Mouse (Mus musculus): ENCODE measurements at regions not wholly inside any gene's neighbourhood (a gene's known extent, or its start where the extent isn't known, plus 50 kb on each side); places are given as distances from the start of the nearest gene placed in this dataset.

DNA sequence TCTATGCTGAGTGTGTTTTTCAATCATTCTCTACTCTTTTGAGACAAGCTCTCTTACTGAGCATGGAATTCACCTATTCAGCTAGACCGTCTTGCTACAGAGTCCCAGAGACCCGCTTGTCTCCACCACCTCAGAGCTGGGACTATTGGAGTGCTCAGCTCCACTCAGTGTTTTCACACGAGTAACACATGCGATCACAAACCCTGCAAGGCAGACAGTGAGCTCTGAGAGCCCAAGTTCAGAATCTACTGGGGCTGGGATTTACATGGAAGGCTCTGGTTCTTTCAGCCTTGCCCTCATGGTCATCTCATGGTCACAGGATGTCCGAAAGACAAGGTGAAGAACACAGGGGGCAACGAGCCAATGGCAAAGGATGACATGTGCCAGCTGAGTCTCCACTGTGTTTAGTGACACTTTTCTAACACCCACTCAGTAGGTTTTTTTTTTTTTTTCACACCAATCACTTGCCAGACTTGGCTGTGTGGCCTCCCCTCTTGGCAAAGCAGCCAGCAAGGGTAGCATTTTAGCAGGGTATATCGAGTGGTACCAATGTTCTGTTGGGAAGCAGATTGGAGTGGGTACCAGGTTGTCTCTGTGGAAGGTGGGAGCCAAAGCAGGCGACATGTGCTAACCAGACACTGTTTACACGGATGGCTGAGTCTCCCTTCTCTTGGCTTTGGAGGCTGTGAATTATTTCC lies 51.2 kb upstream of the Gtsf1l start:
- peak; percentile 20 for DNase-seq

DNA sequence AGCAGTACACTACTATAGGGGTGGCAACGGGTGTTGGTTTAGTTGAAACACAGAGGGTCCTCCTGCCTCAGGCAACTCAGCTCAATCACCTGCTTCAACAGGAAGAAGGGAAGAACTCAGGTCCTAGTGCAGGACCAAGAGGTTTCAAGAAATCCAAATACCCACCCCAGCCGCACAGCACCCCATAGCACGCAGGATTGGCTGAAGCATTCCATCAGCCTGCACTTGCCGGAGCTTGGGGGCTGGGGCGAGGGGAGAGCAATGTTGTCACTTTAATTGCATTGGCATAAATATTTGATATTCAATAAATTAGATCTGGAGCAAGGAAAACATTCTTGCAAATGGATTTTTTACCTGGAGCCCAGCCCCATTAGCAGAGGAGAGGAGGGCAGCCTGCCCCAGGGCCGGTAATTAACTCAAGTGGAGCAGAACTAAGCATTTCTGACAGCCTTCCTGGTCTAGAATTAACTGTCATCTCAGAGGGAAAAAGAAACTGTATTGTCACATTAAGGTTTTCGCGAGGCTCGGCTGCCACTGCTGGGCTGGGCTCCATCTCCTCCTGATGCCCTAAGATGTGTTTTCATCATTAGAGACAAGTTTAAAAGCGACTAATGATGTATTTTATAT lies 55.2 kb upstream of the Gtsf1l start:
- no peak for DNase-seq

DNA sequence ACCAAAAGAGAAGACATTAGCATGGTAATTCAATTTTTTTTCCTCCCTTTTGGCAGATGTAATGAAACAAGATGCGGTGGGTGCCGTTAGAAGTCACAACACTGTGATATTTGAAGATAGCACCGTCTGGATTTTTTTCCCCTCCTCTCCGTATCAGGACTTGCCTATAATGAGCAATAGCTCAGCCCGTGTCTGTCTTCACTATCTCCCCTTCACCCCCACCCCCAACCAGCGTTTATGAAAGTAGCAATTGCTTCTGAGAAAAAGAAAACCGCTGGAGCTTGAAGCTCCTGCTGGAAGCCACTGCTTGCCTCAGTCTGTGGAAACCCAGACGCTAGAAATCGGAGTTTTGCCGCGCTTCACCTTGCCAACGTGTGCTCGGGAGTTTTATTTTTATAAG lies 55.8 kb upstream of the Gtsf1l start:
- DNase-seq, result no peak

DNA sequence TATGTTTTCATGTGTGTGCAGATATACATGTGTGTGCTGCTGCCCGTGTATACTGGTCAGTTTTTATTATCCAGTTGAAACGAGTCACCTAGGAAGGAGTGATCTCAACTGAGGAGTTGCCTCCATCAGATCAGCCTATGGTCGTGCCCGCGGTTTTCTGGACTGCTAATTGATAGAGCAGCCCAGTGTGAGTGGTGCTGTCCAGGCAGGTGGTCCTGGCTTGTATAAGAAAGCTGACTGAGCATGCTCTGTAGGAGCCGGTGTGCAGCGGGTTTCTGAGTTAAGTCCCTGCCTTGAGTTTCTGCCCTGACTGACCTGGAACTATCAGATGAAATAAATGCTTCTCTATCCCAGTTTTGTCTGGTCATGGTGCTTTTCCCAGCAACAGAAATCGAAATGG lies 56.9 kb upstream of the Tox2 start:
- no peak for DNase-seq

DNA sequence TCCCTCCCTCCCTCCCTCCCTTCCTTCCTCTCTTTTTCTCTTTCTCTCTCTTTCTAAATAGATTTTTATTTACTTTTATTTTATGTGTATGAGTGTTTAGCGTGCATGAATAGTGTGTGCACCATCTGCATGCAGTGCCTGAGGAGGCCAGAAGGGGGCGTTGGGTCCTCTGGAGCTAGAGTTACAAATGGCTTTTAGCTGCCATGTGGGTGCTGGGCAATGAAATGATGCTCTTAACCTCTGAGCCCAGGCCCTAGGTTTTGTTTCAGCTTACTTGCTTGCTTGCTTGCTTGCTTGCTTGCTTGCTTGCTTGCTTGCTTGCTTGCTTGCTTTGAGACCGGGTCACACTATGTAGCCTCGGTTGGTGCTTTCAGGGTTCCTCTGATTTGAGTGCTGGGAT lies 56.4 kb upstream of the Tox2 start:
- no peak for DNase-seq

DNA sequence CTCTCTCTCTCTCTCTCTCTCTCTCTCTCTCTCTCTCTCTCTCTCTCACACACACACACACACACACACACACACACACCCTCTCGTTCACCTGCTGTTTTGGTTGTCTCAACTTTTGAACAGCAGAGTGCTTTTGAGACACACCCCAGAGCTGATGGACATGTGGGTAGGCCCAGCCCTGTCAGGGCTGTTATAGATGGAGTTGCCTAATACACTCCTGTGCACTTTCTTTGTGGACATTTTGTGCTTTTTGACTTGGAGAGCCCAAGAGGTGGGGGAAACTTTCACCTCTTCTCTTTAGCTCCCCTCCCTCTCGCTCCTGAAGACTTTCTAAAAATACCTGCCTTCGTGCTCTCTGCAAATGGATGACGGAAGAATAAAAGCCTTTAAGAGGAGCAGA lies 55.5 kb upstream of the Tox2 start:
- no peak for DNase-seq

DNA sequence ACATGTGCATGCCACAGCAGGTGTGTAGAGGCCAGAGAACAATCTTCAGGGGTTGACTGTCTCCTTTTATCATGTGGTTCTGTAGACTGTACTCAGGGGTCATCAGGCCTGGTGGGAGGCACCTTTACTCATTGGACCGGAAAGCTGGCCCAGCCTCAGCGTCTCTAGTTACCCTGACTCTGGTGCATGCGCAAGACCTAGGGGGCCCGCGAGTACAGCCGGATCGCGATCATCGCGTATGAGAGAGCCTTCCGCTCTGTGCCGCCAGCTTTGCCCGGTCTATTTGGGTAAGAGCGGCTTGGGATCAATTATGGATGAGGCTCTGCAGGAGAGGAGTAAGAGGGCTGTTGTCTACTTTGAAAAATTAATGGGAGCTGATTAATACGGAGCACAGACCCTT lies 51.9 kb upstream of the Tox2 start:
- DNase-seq, result no peak

DNA sequence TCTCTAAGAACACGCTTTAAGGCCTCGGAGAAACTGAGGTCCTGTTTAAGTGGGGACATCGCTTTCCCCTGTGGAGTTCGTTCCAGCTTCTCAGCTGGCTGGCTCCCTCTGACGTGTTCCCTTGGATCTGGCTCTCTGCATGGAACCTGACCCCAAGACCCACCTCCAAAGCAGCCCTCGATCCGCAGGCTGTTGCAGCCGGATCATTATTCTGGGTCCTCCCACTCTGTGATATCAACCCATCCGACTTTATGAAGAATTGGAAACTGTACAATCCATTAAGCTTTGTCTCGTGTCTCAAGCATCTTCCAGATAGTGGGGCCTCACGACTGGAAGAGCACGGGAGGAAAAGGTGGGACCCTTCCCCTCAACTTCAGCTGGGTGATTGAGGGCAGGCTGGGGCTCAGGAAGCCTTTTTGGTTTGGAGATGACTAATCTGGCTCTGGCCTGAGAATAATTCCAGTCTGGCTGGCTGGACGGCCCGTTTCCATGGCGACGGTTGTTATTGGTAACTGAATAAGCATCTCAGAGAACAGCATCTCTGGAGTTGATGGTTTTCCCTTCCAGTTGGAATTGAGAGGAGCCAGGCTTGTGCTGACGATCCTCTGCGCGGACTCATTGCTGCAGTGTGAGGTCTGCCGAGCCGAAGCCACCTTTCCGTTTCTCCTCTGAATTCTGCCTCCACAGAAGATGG lies 50.4 kb upstream of the Tox2 start:
- peak; percentile 83 for DNase-seq

All from right cerebral cortex, postnatal 25 days (tissue).